Mouse (Mus musculus): ENCODE results near the gene Lmx1b.
A peak's percentile ranks its signal among the peaks of the same experiment; 100 is the strongest.

Lmx1b gene

GRCm38 (mm10) chr2:33582457-33583060 lies 57.8 kb downstream of the Lmx1b start:
- DNase-seq (ENCODE audit: low spot score in 2 of 2): peak; percentile 68

DNA sequence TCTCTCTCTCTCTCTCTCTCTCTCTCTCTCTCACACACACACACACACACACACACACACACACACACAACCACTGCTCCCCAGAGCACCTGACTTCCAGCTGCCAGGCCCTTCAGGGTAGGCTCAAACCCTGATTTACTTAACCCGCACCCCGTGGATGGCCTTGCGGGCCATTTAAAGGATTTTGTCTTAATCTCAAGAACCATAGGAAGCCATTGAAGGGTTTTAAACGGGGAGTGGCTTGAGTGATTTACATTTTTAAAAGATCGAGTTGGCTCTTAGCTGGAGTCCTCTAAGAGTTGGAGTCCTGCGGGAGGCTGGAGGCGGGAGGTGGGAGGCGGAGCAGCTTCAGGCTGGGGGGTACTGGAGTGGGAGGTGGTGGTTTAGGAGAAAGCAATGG lies 58.4 kb downstream of the Lmx1b start:
- no peak for DNase-seq (ENCODE audit: low spot score in 2 of 2)

DNA sequence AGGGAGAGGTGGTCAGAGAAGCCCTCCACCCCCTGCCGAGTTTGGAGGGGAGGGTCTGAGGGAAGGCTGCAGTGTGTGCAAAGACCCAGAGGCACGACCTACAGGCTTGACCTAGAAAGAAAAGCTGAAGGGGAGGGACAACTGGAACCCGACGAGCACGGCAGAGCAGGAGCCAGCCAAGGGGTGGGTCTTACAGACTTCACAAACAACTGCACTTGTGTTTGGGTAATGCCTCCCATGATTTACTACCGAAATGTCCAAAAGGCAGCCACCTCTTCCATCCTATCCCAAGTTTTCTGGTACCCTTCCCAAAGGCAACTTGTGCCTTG lies 58.9 kb downstream of the Lmx1b start:
- DNase-seq (ENCODE audit: low spot score in 2 of 2): no peak

DNA sequence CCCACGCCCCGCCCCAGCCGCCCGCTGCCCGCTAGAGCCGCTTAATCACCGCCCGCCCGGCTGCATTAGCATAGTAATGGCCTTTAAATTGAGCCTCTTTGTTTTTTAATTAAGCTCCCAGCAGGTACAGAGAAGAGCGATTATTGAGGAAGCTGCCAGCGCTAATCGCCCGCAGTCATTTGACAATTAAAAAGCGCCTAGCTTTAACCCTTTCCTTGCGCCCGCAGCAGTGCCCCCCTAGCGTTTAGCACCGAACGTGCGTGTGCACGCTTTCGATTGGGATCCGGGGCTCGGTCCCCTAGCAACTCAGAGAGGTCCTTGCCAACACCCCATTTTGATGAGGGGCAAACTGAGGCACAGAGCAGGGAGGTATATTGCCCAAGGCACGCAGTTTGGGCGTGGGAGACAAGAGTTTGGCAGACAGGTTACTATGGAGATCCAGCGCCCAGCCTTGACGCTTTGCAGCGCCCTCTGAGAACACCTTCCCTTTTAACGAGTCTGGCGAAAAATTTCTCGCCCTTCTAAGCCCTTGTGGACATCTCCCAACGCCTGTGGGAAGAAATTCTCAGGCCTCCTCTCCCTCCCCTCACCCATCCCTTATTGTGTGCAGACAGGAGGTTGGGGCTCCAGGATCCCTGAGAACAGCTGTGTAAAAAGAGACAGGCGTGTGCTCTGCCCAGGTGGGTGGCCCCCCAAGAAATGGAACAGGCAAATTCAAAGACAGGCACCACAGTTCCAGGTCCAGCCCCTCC lies 59.4 kb downstream of the Lmx1b start:
- DNase-seq (ENCODE audit: low spot score in 2 of 2): no peak

- no peak for DNase-seq (ENCODE audit: low spot score in 2 of 2)
Observed at GRCm38 (mm10) chr2:33575406-33575805, 64.9 kb downstream of the Lmx1b start.

- no peak for DNase-seq (ENCODE audit: low spot score in 2 of 2)
Observed at GRCm38 (mm10) chr2:33573075-33573474, 67.2 kb downstream of the Lmx1b start.

- DNase-seq (ENCODE audit: low spot score in 2 of 2): no peak
Observed at GRCm38 (mm10) chr2:33571219-33571824, 69.0 kb downstream of the Lmx1b start.

DNA sequence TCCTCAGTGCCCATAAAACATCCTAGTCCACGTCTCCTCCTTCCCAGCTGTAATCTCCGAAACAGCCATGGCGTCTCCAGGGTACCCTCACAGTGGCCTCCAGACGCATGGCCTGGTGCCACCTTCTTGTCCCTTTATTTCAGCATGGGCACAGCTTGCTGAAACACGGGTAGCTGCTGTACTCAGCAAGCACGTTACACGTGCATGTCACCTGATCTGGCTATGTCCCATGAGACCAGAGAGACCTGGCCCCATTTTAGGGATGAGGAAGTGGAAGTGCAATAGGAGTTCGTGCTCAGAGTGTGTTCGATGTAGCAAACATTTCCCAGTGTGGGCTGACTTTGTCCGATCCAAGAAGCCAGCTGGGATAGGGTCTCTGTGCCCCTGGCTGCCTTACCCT lies 70.6 kb downstream of the Lmx1b start:
- DNase-seq (ENCODE audit: low spot score in 2 of 2): no peak

DNA sequence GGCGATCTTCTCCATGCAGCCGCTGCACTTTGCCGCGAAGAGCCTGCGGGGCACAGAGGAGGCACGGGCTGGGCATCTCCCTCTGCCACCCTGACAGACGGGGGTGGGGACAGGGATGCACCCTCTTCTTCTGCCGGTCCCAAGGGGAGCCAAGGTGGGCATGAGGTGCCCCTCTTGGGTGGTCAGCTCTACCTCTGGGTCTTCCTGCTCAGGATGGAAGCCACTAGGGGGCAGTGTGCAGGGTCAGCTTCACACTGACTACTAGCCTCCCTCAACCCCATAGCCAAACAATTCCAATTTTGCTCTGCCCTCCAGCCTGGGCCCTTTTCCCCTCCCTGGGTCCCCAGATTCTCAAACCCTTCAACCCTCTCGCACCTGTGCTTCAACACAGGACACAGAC lies 71.1 kb downstream of the Lmx1b start:
- no peak for DNase-seq (ENCODE audit: low spot score in 2 of 2)

DNA sequence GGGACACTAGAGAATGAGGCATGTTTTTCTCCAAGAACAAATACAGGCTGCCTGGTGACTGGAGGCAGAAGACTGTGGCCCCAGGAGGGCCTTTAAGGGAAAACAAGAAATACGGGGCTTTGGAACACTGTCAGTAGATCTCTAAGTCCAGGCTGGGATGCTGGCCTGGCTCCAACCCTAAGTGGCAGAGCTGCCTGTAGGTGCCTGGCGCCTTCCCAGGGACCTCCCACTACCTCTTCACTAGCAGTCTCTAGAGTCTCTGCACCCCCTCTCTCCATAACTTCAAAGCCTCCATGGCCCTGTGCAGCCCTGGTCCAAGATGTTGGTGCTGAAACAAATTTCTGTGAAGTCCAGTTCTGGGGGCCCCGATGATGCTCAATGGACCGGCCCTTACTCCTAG lies 74.4 kb downstream of the Lmx1b start:
- no peak for DNase-seq (ENCODE audit: low spot score in 2 of 2)

DNA sequence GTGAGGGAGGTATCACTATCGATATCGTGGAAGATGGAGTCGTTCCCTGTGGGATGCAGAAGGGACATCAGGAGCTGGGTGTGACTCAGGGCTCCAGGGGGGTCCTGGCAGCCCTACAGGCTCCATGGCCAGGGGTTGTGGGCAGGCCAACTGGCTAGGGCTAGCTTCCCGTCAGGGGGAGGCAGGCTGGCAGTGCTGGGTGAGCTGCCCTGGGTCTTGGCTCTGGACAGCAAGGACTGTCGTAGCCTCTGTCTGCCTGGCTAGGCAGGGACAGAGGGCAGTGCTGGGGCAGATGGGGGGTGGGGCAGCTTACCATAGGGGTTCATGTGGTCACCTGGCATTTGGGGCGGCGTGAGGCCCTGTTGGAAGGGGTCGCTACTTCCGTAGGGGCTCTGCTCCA lies 75.6 kb downstream of the Lmx1b start:
- no peak for DNase-seq (ENCODE audit: low spot score in 2 of 2)

DNA sequence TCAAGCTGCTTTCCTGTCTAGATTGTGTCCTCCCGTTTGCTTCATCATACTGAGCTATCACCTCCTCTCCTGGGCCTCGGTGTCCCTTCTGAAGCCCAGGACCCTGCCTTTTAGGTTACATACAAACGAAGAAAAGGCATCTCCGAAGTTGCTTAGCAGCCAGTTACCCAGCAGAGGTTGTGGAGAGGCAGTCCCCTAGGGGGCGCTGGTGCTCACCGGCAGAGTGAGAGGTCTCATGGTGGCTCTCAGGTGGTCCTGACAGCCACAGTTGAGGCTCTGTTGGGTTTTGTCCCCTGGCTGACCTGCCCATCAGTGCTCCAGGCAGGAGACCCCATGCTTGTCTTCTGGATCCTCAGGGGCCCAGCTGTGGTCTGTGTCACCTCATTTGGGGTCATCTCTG lies 80.6 kb downstream of the Lmx1b start:
- peak in 1 of 2 experiments; percentile 43 for DNase-seq (ENCODE audit: low spot score in 2 of 2)

DNA sequence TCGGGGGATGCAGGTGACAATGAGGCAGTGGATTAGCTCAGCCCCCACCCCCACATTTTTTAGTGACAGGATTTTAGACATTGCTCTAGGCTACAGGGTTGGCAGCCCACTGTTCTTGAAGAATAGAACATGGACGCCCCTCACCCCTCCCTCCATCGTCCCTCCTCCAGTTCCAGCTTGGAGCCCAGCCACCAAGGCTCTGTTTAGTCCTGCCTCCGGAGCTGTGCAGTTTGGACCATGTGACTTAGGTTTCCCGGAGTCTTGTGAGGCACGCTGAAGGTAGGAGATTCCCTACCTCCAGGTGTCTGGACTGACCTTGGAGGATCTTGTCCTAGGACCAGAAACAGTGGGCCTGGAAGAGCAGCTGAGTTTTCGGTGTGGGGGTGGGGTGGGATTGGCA lies 81.0 kb downstream of the Lmx1b start:
- DNase-seq (ENCODE audit: low spot score in 2 of 2): no peak

DNA sequence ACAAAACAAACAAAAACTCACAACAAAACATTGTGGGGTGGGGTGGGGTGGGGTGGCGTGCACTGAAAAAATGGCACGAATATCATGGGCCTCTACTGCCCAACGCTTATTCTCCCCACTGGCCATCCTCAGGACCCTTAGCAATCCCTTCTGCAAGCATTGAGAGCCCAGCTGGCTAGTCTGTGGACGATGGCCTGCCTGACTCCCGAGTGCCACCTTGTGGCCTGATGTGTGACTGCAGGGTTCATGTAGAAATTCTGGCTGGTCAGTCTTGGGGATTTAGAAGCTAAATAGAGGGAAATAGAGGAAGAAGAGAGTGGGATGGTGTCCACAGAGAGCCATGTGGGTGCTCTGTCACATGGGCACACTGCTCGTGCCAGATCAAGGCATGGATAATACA lies 82.1 kb downstream of the Lmx1b start:
- DNase-seq (ENCODE audit: low spot score in 2 of 2): peak; percentile 59 to 78

DNA sequence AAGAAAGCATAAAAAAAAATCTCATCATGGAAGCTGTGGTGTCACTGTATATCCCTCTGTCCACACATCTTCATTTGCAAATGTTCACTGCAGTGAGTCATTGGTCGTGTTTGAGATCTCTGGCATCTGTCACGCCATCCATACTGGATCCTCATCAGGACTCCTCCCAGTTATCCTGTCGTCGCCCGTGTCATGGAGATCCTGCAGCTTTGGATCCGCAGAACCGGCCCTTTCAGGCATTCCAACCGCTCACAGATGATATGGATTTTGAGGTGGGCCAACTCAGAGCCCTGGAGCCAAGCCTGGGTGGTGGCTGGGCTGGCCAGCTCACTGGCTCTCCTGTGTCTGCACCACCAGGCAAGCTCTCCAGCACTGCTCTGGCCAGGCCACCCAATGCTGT lies 84.7 kb downstream of the Lmx1b start:
- DNase-seq (ENCODE audit: low spot score in 2 of 2): no peak

- no peak for DNase-seq (ENCODE audit: low spot score in 2 of 2)
Observed at GRCm38 (mm10) chr2:33552672-33553071, 87.6 kb downstream of the Lmx1b start.

GRCm38 (mm10) chr2:33547595-33547994 lies 92.7 kb downstream of the Lmx1b start:
- DNase-seq (ENCODE audit: low spot score in 2 of 2): no peak

GRCm38 (mm10) chr2:33546879-33547278 lies 93.4 kb downstream of the Lmx1b start:
- DNase-seq (ENCODE audit: low spot score in 2 of 2): no peak

DNA sequence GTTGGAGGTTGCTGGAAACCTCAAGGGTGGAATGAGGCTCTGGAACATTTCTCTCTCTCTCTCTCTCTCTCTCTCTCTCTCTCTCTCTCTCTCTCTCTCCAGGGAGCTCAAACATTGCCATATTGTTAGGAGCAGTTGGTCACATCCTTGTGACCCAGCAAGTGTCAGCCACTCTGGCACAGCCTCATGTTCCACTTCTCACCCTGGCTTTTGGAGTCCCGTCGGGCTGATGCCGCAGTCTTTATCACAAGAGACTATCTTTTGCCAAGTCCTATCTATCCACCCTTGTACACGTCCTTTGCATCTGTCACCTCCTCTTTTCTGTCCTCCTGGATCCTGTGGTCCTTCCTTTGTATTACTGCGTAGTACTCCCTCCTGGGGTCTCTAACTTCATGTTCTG lies 94.3 kb downstream of the Lmx1b start:
- no peak for DNase-seq (ENCODE audit: low spot score in 2 of 2)

DNA sequence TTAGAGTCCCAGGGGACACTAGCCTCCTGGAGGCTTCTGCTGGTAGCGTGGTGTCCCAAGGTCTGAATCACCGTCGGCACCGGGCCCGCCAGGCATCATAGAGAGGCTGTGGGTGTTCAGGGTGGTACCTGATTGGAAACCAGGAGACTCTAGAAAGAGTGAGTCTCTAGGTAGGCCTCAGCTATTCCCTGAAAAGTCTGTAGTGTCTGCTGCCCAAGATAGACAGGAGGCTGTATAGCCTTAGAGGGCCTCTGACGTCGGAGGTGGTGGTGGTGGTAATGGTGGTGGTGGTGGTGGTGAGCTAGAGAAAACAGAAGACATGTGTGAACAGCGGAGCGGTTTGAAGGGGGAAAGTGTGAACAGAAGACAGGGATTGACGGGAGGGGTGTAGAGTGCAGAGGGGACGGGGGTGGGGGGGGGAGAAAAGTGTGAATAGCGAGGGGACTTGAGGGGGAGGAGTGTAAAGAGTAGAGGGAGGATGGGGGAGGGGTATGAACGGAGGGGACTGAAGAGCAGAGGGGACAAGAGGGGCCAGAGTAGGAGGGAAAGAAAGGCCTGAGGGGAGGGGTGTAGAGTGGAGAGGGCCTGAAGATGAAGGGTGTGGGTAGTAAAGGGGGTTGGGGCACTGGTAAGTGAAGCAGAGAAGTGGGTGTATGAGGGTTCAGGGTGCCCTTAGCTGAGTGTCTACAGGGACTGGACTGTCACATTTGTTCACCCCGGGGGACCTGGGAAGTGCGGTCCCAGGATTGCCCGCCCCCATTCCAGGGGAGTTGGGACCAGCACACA lies 95.3 kb downstream of the Lmx1b start:
- no peak for DNase-seq (ENCODE audit: low spot score in 2 of 2)

DNA sequence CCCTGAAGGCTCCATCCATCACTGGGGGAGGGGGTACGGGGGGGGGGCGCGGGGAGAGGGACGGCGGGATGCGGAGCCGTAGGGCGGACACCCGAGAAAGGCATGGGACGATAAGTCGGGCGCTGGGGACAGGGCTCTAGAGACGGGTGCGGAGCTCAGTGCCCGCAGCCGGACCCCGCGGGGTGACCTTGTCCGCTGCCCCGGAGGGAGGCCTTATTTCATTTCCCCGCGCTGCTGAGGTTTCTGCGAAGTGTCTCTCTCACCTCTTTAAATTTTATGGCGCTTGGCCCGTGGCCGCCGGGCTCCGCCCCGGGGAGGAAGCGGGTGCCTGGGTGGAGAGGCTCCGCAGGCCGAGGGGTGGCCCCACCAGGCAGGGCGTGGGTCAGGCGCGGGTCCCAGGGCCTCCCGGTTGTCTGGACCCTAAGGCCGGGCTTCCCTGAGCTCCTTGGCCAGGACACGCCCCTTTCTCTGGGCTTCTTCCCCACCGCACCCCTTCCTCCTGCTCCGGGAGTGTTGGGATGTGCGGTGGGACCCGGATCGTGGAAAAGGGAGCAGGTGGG lies 96.0 kb downstream of the Lmx1b start:
- DNase-seq (ENCODE audit: low spot score in 2 of 2): peak; percentile 50 to 57

Data from urinary bladder, adult 18-20 months (tissue).